Mouse (Mus musculus): ENCODE measurements at regions not wholly inside any gene's neighbourhood (a gene's known extent, or its start where the extent isn't known, plus 50 kb on each side); places are given as distances from the start of the nearest gene placed in this dataset.
A peak's percentile ranks its signal among the peaks of the same experiment; 100 is the strongest.

GRCm38 (mm10) chr6:41091177-41091829, 56.0 kb upstream of the 2210010C04Rik start:
- Histone ChIP-seq H3K27me3 (ENCODE audit: control insufficient read depth, insufficient read depth, low read length) (no peaks in the 10 kb centered on the region), H3K4me1 (replicated peaks; ENCODE audit: control insufficient read depth, insufficient read depth, low read length) (no peaks in the 10 kb centered on the region), H3K9ac (ENCODE audit: low read depth, low read length) (no peak overlapping the region), H3K36me3 (ENCODE audit: control insufficient read depth, insufficient read depth, low read length) (no peaks in the 10 kb centered on the region), H3K4me2 (replicated peaks; ENCODE audit: low read depth, low read length) (no peak overlapping the region), H3K9me3 (ENCODE audit: control insufficient read depth, low read length) (no peaks in the 10 kb centered on the region), H3K4me3 (ENCODE audit: low read depth, low read length) (no peak overlapping the region), H3K27ac (ENCODE audit: low read depth, low read length) (no peak overlapping the region)
- WGBS, result 56% methylated on average over 4 of the region's 4 CpGs
- ATAC-seq (ENCODE audit: low FRiP score) (0 out of 2 replicates have a peak, but pooled peaks have one; percentile 25), DNase-seq (ENCODE audit: low spot score) (peak; percentile 34)
